Mouse (Mus musculus): Measurements from ENCODE around the gene Hmcn2. TPM values are rescaled to one million over a fixed set of nuclear protein-coding genes. Genes with fewer than 3 reads are reported as not detected.

The Hmcn2 gene
- polyA plus RNA-seq, 1 experiment from 2014 or later = 0.32 TPM

GRCm38 (mm10) chr2:31497635-31498034 lies 183.4 kb downstream of the Hmcn2 start:
- H3K27ac ChIP-seq = no peak overlapping the region
- no peak overlapping the region for H3K4me3 ChIP-seq
- peaks cover 43% of the 10 kb centered on the region for H3K4me1 ChIP-seq
- 28% methylated on average over 19 of the region's 19 CpGs for WGBS
- peaks cover 62% of the 10 kb centered on the region for H3K27me3 ChIP-seq (replicated peaks)
- H3K4me2 ChIP-seq = 0 out of 2 replicates have a peak overlapping the region, but pooled peaks have one; percentile 3
- H3K36me3 ChIP-seq (replicated peaks) = no peaks in the 10 kb centered on the region
- no peaks in the 10 kb centered on the region for H3K9me3 ChIP-seq
- H3K9ac ChIP-seq = 0 out of 2 replicates have a peak overlapping the region, but pooled peaks have one; percentile 6
- ATAC-seq (replicated peaks) = no peak

DNA sequence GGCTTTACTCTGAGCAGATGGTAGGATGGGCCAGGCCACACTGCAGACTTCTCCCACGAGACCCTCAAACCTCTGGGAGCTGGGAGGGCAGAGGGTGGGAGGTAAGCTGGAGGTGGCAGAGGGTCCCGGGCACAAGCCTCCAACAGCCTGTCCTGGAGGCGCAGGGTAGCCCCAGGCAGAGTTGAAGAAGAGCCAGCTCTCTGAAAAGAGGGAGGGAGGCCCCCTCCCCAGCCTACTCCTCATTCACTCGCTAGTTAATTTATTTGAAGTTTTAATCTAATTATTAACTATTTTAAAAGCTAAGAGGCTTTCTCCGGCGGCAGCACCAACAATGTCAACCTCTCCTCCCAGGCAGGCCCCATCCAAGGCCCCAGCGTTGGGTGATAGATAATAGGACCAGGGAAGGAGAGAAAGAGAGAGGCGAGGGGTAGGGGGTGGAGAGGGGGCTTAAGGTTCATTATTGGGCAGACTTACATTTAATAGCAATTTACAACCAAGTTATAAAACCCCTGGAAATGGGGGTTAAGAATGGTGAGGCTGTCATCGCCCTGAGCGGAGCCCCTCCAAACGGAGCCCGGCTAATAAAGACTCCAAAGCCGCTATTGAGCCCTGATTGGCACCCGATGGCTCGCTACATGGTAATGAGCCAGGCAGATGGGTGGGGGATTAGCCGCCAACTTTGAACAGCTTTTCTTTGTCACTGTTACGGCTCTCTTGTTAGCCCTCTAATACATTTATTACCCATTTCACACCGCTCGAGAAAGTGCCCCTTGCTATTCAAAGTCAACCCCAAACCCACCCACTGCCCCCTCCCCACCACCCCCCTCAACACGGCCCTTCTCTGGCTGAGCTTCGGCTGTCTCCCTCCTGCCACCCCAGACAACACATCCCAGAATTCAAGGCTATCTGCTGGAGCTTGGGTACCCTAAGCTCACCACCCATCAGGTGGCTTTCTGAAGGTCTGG lies 185.4 kb downstream of the Hmcn2 start:
- peak; percentile 61 for ATAC-seq (replicated peaks)

GRCm38 (mm10) chr2:31500292-31501204 lies 186.3 kb downstream of the Hmcn2 start:
- peak; percentile 60 for ATAC-seq (replicated peaks)
- H3K4me3 ChIP-seq = no peak overlapping the region
- H3K9me3 ChIP-seq = no peaks in the 10 kb centered on the region
- peak overlapping the region; percentile 55; the same call in 1 of the 2 replicates for H3K27ac ChIP-seq
- peaks cover 54% of the 10 kb centered on the region for H3K27me3 ChIP-seq (replicated peaks)
- H3K9ac ChIP-seq = no peak overlapping the region
- WGBS = 30% methylated on average over 24 of the region's 24 CpGs
- H3K36me3 ChIP-seq (replicated peaks) = no peaks in the 10 kb centered on the region
- 0 out of 2 replicates have a peak overlapping the region, but pooled peaks have one; percentile 1 for H3K4me2 ChIP-seq
- H3K4me1 ChIP-seq = peaks cover 44% of the 10 kb centered on the region

More for the DNA sequence above, 185.4 kb downstream of the Hmcn2 start:
- no peaks in the 10 kb centered on the region for H3K9me3 ChIP-seq
- H3K4me3 ChIP-seq = no peak overlapping the region
- H3K27ac ChIP-seq = peak overlapping the region; percentile 55; the same call in 1 of the 2 replicates
- 0 out of 2 replicates have a peak overlapping the region, but pooled peaks have one; percentile 1 for H3K4me2 ChIP-seq
- H3K4me1 ChIP-seq = peaks cover 40% of the 10 kb centered on the region
- no peaks in the 10 kb centered on the region for H3K36me3 ChIP-seq (replicated peaks)
- no peak overlapping the region for H3K9ac ChIP-seq
- 12% methylated on average over 21 of the region's 21 CpGs for WGBS
- peaks cover 59% of the 10 kb centered on the region for H3K27me3 ChIP-seq (replicated peaks)

DNA sequence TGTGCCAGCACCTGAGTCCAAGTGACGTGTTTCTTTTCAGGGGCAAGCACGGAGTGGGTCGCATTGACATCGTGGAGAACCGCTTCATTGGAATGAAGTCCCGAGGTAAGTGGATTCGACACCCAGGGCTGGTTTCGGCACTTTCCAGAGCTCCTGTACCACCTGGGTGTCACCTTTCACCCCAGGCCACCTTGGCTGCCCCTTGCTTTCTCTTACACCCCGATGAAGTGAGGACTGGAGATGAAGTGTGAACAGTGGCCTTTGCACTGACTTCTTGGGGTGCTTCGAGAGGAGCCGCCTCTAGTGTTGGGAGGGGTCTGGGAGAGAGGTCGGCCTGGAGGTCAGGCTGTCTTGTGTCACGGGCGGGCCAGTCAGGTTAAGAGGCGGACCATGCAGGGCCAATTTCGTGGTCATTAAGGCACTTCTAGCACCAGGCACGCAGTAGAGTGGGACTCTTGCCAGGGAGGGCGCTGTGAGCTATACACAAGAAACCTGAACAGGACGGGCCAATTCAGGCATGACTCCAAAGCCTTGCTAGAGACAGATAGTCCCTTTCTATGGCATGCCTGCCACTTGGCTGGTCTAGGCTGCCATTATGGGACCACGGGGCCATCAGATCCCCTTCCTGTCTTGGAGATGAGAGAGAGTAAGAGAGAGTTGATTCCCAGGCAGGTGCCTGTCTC lies 187.4 kb downstream of the Hmcn2 start:
- no peak for ATAC-seq (replicated peaks)
- no peaks in the 10 kb centered on the region for H3K9me3 ChIP-seq
- WGBS = 41% methylated on average over 20 of the region's 20 CpGs
- no peak overlapping the region for H3K27ac ChIP-seq
- H3K4me2 ChIP-seq = no peak overlapping the region
- H3K27me3 ChIP-seq (replicated peaks) = peaks cover 49% of the 10 kb centered on the region
- H3K36me3 ChIP-seq (replicated peaks) = no peaks in the 10 kb centered on the region
- no peak overlapping the region for H3K9ac ChIP-seq
- H3K4me1 ChIP-seq = peaks cover 46% of the 10 kb centered on the region
- no peak overlapping the region for H3K4me3 ChIP-seq

DNA sequence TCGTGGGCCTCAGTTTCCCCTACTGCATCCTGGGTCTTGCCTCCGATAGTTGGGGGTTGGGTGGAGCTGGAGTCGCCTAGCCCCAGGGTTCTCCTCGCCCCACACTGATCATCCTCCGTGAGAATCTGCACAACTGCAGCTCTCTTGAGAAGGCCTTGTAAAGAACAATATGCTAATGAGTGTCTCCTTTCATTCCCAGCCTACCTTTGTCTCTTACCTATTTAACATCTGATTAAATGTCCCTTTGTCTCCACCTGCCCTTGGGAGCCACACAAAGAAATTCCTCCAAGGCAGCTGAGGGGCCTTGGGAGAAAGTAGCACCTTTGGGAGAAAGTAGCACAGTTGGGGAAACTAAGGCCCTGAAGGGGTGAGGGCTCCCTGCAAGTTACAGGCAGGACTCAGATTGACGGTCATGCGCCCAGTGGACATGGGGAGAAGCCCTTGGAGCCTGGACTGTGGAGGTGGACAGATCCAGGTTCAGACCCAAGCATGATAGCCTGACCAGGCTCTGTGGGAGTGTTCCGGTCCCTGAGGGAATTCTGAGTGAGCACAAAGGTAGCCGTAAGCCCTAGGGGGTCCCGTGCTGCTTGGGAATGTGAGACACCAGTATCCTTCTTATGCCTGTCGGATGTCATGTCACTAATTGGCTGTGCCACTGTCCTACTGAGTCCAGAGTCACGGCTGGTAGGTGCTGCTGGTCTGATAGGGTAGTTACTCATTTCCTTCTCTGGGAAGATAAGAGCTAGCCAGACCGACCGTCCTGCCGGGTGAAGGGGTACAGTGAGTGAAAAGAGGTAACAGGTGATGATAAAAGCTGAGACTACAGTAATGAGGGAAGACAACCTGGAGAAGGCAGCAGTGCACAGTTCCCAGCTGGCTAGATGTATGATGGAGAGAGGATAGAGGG lies 188.7 kb downstream of the Hmcn2 start:
- Histone ChIP-seq H3K4me1 (peaks cover 37% of the 10 kb centered on the region), H3K4me3 (no peak overlapping the region), H3K9ac (no peak overlapping the region), H3K36me3 (replicated peaks) (no peaks in the 10 kb centered on the region), H3K27ac (no peak overlapping the region), H3K27me3 (replicated peaks) (peaks cover 49% of the 10 kb centered on the region), H3K4me2 (no peak overlapping the region), H3K9me3 (no peaks in the 10 kb centered on the region)
- ATAC-seq (replicated peaks) = no peak
- WGBS = 55% methylated on average over 15 of the region's 15 CpGs

GRCm38 (mm10) chr2:31505472-31505871 lies 191.3 kb downstream of the Hmcn2 start:
- Histone ChIP-seq H3K9ac (no peak overlapping the region), H3K27me3 (replicated peaks) (peaks cover 42% of the 10 kb centered on the region), H3K4me3 (no peak overlapping the region), H3K4me1 (peaks cover 16% of the 10 kb centered on the region), H3K27ac (0 out of 2 replicates have a peak overlapping the region, but pooled peaks have one; percentile 5), H3K9me3 (no peaks in the 10 kb centered on the region), H3K4me2 (no peak overlapping the region), H3K36me3 (replicated peaks) (no peaks in the 10 kb centered on the region)
- no peak for ATAC-seq (replicated peaks)
- whole genome bisulfite sequencing = 28% methylated on average over 11 of the region's 11 CpGs

DNA sequence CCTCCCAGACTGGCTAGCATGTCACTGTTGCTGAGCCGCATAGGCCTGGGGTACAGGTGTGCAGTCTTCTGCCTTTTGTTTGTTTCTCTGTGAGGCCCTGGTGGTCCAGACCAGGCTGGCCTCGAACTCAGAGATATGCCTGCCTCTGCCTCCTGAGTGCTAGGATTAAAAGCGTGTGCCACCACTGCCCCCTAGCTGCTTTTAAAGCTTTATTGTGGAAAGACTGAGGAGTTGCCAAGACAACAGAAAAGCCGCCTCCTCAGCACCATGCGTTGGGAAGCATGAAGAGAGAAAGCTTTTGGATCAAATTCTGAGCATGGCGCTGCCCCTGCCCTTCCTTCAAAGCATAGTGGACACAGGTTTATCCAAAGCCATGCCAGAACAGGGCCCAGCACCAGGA lies 194.6 kb downstream of the Hmcn2 start:
- Histone ChIP-seq H3K27me3 (replicated peaks) (peaks cover 32% of the 10 kb centered on the region), H3K36me3 (replicated peaks) (no peaks in the 10 kb centered on the region), H3K4me2 (no peak overlapping the region), H3K9ac (no peak overlapping the region), H3K4me3 (no peak overlapping the region), H3K4me1 (peaks cover 12% of the 10 kb centered on the region), H3K9me3 (no peaks in the 10 kb centered on the region), H3K27ac (no peak overlapping the region)
- WGBS = 88% methylated on average over 6 of the region's 6 CpGs
- ATAC-seq (replicated peaks) = no peak

Other genes starting within 250 kb of the Hmcn2 start
- 29.6 and 29.7 TPM in 2 replicates for gene Fnbp1, start 172.4 kb upstream of the Hmcn2 start, polyA plus RNA-seq (2015; fragmentation: Nextera tagmentation; extraction: Ambion mirVana)
- gene Gpr107, start 162.1 kb upstream of the Hmcn2 start, polyA plus RNA-seq (2015; fragmentation: Nextera tagmentation; extraction: Ambion mirVana) = 39.6 and 41.0 TPM in 2 replicates
- gene Ncs1, start 68.6 kb upstream of the Hmcn2 start, polyA plus RNA-seq (2015; fragmentation: Nextera tagmentation; extraction: Ambion mirVana) = 172 and 183 TPM in 2 replicates
- 7.6 and 9.4 TPM in 2 replicates for gene Ass1, start 155.8 kb downstream of the Hmcn2 start, polyA plus RNA-seq (2015; fragmentation: Nextera tagmentation; extraction: Ambion mirVana)